Mouse (Mus musculus) frontal cortex, adult 2 months (tissue): ENCODE data around the gene Htr6. TPM values are rescaled to one million over a fixed set of nuclear protein-coding genes. Genes with fewer than 3 reads are reported as not detected.

Experiments
- DNase-seq, 2 experiments: peaks; one replicate each; pipeline ENCODE4 v3.0.0; 2022; ENCODE audit warnings: low spot score in 1 of 2; ENCODE audit errors: extremely low spot score in 1 of 2
- polyA plus RNA-seq: library from polyadenylated mRNA; depleted of rRNA; stranded (reverse); fragments of >200 nt; gene quantifications from 2 replicates; pipeline ENCODE4 v1.2.3, GENCODE M21; 2012

Gene Htr6
- polyA plus RNA-seq, 1 experiment: 6.2 TPM

DNA sequence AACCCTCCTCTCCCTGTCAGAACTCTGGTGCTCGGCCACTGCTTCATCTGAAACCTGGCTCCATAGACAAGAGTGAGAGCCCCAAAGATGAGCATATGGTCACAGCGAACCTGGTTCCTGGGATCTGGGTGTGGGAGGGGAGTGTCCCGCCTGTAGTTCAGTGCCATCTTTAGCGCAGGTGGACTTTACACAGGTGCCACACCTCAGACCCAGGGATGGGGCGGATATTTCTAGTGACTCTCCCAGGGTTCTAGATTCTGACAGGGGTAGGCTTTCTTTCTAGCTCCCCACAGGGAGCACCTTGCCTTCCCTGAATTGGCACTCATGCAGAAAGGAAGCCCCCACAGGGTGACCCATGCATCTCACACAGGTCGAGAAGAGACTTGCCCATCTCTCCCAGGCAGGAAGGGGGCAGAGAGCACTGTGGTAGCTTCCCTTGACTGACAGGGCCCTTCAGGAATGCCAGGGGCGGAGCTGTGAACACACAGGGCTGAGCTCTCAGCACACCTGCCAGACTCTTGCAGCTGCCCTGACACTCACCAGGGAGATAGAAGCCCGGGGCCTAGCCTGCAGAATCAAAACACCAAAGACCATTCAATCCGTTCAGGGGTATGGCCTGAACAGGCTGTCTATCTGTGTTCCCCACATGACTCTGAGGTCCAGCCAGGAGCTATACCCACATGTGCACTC, 13.8 kb upstream of the Htr6 start:
- no peak for DNase-seq

DNA sequence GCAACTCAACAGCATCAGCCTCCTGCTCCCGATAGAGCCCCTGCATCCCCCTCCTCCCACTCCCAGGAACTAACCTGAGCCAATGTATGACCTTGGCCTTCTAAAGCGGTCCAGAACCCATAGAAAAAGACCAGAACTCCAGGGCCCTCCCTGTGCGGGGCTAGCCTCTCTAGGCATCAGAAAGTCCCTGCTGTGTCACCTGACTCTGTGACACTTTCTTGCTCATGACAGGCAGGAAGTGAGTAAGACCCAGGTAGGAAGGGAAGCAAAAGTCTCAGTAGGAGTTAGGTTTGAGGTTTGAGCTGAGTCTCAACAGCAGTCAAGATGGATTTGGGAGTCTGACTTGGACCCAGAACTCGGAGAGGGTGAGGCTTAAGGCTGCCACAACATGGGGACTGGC, 11.6 kb upstream of the Htr6 start:
- no peak for DNase-seq

DNA sequence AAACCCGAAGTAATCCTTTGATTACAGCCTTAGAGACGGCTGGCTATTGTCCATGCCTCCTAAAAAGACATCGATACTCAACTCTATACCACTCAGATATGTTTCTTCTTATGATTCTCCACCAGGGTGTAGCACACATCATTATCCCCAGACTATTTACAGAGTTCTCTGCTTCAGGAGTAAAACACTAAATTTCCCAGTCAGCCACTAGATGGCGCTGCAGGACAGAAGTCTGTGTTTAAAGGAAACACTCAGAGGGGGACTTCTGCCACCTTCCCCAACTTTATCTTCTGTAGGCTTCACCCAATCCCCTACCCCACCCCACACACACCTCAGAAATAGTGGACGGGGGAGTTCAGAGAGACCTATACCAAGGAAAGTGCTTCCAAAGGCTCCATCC, 10.7 kb upstream of the Htr6 start:
- DNase-seq: peak; percentile 70 to 95

DNA sequence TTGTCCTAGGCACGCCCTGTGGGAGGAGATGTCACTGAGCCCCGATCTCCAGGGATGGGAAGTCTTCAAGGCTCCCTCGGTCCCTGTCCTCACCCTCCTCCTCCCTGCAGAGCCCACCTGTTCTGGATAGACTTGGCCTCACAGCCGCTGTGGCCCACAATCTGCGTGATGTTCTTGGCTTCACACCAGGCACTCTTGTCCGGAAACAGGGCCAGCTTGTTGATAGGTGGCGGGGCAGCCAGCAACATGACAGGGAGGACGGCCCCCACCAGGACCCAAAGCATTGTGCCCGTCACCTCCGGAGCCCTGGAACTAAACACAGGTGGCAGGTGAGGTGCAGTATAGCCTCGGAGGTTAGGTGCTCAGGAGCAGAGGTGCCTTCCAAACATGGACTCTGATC, 10.0 kb upstream of the Htr6 start:
- DNase-seq: no peak

- peak in 1 of 2 experiments; percentile 57 for DNase-seq
Observed at GRCm38 (mm10) chr4:139082790-139083564, 7.6 kb upstream of the Htr6 start.

GRCm38 (mm10) chr4:139081270-139081931, 6.0 kb upstream of the Htr6 start:
- peak in 1 of 2 experiments; percentile 66 for DNase-seq

DNA sequence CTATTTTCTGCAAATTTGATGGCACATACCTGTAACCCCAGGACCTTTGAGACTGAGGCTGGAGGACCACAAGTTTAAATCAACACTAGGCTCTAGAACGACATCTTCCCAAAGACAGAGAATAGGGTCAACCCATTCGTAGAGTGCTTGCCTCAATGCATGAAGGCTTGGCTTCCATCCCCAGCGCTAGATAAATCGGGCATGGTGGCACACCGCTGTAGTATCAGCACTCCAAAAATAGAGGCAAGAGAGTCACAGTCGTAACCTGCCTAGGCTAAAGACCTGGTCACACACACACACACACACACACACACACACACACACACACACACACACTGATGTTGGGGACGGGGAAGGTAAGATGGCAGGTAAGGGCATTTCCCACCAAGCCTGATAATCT, 4.9 kb upstream of the Htr6 start:
- DNase-seq: no peak

DNA sequence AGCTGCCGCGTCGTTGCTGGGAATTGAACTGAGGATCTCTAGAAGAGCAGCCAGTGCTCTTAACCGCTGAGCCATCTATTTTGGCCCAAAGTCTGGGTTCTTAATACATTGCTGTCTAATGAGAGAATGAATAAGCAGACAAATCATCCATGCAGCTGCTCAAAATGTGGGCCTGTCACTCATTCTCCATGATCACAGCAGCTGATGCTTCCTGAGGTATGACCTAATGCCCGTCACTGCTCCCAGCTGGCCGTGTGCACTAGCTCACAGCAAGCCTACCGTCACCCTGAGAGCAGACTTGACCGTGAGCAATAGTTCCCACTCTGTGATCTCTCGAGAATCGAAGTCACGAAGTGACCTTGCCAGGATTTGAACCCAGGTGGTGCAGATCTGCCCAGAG, 4.1 kb upstream of the Htr6 start:
- DNase-seq: no peak

GRCm38 (mm10) chr4:139078726-139079125, 3.4 kb upstream of the Htr6 start:
- no peak for DNase-seq

DNA sequence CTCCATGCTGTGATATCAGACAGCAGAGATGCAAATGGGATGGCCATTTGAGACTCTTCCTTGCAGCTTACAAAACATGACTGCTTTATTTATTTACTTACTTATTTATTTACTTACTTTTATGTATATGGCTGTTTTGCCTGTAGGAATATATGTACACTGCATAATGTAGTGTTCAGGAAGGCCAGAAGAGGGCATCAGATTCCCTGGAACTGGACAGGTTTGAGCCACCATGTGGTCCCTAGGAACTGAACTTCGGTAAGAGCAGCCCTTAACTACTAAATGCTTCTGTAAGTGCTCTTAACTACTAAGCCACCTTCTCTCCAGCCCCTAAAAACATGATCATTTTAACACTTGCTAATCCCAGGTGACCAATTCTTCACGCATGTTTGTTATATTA, 2.9 kb upstream of the Htr6 start:
- peak in 1 of 2 experiments; percentile 62 for DNase-seq

DNA sequence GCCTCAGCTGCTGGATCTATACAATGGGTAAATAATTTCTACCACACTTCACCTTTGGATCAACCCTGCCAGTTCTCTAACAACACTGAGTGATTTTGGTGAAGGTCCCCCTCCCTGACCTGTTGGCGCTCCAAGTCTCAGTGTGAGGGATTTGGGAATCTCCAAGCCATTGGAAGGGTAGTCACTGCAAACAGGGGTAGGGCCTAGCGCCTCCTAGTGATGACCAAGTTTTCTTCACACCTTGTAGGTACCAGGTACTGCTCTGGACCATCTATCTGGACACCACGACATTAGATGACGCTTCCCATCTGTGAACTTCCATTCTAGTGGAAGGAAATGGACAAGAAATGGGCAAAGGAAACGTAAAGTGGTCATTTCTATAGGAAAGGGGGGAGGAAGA, 545 bp upstream of the Htr6 start:
- DNase-seq: peak in 1 of 2 experiments; percentile 76

DNA sequence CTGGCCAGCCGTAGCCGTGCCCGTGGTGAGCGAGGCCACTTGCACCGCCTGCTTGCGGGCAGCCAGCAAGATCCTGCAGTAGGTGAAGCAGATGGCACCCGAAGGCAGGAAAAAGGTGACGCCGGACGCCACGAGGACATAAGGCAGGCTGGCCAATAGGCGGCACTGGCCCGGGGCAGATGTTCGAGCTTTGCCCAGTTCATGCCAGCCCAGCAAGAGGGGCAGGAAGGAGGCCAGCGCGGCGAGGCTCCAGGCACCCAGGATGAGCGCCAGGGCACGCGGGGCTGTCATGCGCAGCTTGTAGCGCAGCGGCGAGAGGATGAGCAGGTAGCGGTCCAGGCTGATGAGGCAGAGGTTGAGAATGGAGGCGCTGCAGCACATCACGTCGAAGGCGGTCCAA, 1.3 kb downstream of the Htr6 start:
- no peak for DNase-seq

DNA sequence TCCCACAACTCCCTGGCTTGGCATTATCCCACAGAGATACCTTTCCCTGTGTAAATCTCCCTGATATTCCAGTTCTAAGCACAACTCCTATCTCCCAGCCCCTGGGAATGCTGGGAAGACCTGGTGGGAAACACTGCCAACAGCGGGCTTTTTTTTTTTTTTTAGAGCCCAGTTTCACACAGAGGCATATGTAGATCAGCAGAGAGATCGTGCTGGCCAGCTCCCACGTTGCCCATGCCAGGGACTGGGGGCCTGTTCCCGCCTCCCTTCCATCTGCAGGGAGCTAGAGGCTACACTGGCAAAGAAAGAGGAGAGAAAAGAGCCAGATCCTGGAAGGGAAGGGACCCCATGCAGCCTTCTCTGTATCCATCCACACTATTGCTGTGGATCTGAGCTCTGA, 7.1 kb downstream of the Htr6 start:
- peak; percentile 60 to 77 for DNase-seq

DNA sequence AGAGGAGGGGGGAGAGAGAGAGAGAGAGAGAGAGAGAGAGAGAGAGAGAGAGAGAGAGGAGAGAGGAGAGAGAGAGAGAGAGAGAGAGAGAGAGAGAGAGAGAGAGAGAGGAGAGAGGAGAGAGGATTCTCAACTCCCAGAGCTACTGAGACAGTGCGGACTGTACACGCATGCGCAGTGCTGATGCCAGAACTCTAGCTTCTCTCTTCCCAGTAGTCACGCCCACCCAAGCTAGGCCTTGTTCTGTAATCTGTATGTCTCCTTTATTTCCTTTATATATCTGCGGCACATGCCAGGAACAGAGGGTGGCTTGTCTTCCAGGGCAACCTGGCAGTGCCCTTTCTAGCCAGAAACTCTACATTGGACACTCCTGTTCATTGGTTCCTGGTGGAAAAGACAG, 10.5 kb downstream of the Htr6 start:
- peak in 1 of 2 experiments; percentile 54 for DNase-seq

GRCm38 (mm10) chr4:139059569-139059968, 15.8 kb downstream of the Htr6 start:
- no peak for DNase-seq

GRCm38 (mm10) chr4:139058029-139058428, 17.3 kb downstream of the Htr6 start:
- DNase-seq: no peak

DNA sequence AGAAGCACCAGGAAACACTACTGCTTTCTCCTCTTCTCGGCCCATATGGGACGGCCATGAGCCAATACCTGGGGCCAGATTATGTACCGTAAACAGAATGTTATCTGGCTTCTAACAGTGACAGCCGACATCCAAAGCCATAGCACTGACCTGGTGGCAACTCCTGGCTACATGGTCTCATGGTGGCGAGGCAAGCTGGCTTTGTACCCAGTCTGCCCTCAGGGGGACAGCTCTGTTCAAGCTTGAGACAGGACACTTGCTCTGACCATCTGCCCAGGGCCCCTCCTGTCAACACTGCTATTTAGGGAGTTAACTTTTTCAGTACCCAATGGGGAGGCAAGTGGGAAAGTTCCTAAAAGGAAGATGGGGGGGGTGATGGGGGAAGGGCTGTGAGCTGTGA, 18.1 kb downstream of the Htr6 start:
- no peak for DNase-seq

DNA sequence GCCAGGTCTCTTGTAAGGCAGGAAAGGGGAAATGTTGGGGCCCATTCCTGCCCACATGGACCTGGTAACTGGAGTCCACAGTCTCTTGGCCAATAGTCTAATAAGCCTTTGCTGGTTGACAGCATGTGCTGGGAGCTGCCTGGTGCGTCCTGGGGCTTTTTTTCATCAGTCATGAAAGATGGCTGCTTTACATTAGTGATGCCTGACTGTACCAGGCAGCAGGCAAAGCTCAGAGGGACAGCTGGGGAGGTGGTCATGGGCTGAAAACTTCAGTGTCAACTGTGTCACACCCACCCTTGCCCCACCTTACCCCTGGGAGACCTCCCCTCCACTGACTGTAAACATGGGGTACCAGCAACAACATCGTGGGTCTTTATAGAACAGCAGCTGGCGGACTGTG, 19.6 kb downstream of the Htr6 start:
- DNase-seq: no peak

- no peak for DNase-seq
Observed at GRCm38 (mm10) chr4:139055336-139055735, 20.0 kb downstream of the Htr6 start.

DNA sequence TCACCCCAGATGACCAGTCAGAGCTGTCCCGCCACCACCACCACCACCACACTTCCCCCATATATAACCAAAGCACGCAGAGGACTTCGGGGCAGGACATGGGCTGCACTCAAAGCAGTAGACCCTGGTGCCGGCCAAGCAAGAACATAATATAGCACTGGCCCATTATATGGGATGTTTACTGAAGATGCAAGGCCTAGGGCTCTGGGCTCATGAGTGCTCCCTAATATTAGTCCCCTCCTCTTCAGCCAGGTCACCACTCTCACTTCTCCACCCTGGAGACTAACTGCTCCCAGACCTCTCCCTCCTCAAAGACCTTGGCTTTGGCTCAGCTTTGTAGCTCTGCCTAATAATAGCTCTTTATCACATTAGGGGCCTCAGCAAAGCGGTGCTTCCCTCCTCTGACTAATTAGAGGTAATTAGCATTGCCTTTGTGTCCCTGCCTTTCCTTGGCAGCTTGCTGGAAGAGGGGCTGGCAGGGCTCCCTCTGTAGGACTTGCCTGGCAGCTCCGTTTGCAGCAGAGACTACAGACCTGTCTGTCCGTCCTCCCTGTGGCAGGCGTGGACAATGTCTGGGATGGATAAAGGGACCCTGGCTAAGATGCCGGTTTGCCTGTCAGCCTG, 21.0 kb downstream of the Htr6 start:
- peak in 1 of 2 experiments; percentile 77 for DNase-seq

GRCm38 (mm10) chr4:139053391-139053790, 22.0 kb downstream of the Htr6 start:
- no peak for DNase-seq
